Mouse (Mus musculus) E14TG2a.4 (cell line): ENCODE measurements around the gene Grin2a.

Source experiments
- CTCF ChIP-seq: conservative IDR thresholded peaks from 2 replicates; pipeline ENCODE4 v1.5.1; 2014; ENCODE audit warnings: low read length
- NANOG ChIP-seq: IDR thresholded peaks from 2 replicates; pipeline ENCODE4 v1.6.1; 2014; ENCODE audit warnings: borderline replicate concordance, low read length, mixed read lengths
- POU5F1 ChIP-seq: IDR thresholded peaks from 2 replicates; pipeline ENCODE4 v1.6.1; 2014; ENCODE audit warnings: low read length, borderline replicate concordance

DNA sequence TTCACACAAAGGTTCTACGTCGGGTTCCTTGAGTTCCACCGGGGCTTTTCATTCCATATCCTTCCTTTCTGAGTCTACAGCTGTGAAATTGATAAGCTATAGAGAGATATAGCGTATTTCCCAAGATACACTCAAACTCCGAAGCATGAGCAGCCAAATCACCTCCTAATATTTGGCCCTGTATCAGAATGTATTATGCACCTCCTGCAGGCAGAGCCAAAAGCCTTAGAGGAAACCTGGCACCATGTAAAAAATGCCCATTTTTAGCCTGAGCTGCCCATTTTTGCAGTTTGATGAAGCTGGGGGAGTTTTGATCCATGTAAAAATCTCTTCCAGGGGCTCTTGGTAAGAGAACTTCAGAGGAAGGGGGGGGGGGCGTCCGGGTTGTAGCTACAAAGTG is 54.6 kb downstream of the Grin2a start:
- TF ChIP-seq CTCF (no peak), NANOG (no peak), POU5F1 (no peak)
